Mouse (Mus musculus) lung, adult 18-20 months (tissue): ENCODE results near the gene Snta1.

Experiments used
- DNase-seq, 2 experiments: peaks; one replicate each; pipeline ENCODE4 v3.0.0; 2022; ENCODE audit warnings: mixed read lengths in 2 of 2

Gene Snta1

DNA sequence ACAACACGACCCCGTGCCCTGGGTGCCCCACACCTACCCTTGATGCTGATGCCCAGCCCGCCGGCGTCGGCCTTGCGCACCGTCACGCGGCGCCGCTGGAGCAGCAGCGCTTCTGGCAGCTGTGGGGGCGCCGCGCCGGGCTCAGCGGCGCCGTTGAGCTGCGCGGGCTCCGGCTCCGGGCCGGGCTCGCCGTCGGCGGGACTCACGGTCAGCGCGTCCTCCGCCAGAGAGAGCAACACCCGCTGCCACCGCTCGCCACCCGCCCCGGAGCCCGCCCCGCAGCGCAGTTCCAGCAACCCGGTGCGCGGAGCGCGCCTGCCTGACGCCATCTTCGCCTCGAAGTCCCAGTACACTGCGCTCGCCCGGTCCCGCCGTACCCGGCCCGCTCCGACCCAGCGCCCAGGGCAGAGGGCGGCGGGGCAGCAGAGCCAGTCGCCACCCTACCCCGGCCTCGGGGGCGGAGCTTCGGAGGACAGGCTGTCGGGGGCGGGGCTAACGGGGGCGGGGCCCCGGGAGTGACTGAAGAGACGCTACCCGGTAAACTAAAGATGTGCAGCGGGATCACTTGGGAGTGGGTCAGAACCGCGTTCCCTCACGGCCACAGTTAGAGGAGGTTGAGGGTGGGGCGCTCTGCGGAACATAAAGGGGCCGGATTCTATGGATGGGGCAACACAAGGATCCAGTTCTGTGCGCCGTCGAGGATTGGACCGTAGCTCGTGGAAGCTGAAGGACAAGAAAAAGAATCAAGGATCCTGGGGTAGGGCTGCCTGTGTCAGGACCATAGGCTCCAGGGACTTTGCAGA, at the start of gene Snta1:
Gene Snta1 (minus strand): TSS at position 457 of the 803 bp plus-strand sequence.
- DNase-seq, result peak; percentile 86 to 89

DNA sequence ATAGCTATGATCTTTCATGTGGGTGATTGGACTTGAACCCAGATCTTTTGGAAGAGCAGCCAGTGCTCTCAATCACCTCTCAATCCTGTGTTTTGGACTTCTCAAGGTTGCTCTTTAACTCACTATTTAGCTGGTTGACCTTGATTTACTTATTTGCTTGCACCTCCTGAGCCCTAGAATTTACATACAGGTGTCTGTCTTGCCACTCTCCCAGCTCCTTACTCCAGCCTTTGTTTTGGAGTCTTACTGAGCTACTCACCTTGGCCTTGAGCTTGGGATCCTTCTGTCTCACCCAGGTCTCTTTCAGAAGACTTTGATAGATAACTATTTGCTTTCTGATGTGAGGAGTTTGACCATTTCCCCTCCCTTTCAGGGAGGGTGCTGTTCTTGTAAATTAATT, 48.7 kb upstream of the Snta1 start:
- DNase-seq, result no peak

DNA sequence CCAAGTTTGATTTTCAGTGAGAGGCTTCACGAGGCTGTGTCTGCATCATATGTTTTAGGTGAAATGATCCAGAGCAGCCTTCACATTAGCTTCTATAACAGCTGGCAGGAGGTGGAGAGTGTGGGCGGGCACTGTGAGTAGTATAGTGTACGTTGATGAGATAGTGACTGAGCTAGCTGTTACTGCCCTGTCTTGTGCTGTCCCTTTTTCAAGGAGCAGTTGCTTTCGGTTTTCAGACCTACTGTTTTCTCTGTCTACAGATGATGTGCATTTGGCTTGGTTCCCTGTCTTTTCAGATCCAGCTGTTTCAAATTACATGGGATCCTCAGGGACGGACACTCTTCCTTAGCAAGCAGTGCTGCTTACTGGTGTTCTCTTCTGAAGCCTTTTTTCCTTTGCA, 47.9 kb upstream of the Snta1 start:
- DNase-seq, result no peak

GRCm38 (mm10) chr2:154454605-154455004, 46.7 kb upstream of the Snta1 start:
- DNase-seq, result no peak

DNA sequence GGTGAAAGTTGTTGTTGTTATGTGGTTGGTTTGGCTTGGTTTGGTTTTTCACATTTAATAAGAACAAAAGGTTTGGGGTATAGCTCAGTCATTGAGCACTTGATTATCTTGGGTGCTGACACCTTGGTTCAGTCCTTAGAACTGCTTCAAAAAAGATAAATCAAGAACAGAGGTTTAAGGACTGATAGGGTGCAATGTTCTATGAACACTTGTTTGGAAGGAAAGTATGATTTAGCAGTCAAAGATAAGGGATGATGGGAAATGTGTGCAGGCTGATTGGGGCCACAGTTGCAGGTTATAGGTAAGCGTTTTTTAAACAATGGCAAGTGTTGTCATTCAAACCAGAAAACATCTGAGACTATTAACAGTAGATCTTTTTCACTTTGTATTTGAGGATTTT, 46.2 kb upstream of the Snta1 start:
- no peak for DNase-seq

GRCm38 (mm10) chr2:154452951-154453350, 45.1 kb upstream of the Snta1 start:
- DNase-seq, result no peak

DNA sequence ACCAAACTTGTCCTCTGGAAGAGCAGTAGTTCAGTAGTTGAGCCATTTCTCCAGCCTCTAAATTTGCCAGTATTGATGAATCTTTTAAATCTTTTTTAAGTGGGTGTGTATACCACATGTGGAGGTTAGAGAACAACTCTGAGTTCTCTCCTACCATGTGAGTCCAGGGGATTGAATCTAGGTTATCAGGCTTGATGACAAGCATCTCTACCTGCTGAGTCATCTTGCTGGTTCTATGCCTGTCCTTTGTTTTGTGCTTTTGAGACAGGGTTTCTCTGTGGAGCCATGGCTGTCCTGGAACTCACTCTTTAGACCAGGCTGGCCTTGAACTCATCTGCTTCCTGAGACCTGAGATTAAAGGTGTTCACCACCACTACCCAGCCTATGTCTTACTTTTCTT, 40.7 kb upstream of the Snta1 start:
- DNase-seq, result no peak

DNA sequence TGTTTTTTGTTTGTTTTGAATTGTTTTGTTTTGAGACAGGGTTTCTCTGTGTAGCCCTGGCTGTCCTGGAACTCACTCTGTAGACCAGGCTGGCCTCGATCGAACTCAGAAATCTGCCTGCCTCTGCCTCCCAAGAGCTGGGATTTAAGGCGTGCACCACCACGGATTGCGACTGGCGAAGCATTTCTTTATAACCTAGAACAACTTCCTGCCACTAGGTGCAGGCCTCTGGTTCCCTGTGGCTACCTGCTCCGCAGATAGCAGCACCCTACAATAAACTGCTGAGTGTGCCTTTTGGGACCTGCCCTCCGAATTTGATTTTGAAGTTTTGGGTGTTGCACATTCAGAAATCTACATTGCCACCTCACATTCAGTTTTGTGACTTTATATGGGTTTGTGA, 39.9 kb upstream of the Snta1 start:
- no peak for DNase-seq

- DNase-seq, result no peak
Measured at GRCm38 (mm10) chr2:154440453-154440852, 32.6 kb upstream of the Snta1 start.

GRCm38 (mm10) chr2:154437191-154437527, 29.3 kb upstream of the Snta1 start:
- DNase-seq, result no peak

DNA sequence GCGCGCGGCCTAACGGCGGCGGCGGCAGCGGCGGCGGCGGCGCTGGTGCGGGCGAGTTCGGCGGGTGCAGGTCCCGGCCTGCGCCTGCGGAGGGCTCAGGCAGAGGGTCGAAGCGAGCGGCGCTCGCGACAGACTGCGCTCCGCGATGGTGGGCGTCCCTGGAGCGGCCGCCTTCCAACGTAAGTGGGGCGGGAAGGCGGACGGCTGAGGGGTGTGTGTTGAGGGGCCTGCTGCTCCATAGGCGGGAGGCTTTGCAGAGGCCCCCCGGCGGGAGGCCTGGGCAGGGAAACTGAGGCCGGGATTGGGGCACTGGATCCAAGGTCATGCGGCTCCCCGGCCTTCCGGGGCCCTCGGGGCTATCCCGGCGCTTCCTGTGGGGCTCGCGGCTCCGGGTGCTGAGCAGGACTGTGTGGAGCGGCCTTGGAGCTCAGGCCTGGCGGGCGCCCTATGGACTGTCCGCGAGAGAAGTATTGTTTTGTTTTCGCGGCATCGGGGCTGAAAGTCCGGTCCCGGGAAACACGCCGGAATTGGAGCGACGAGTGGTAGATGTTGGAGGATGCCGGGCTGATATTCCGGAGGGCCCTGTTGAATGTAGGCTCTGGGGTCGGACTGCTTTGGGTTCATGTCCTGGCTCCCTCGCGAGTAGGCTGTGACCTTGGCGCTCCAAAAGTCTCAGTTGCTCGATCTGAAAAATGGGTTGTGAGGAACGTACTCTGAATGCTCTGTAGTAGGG, 28.7 kb upstream of the Snta1 start, which contains the start of gene Cbfa2t2:
Gene Cbfa2t2 (plus strand): TSS at position 24 of the 733 bp plus-strand sequence.
- peak; percentile 36 to 50 for DNase-seq

- DNase-seq, result peak; percentile 98 to 99
Measured at GRCm38 (mm10) chr2:154436076-154436457, 28.2 kb upstream of the Snta1 start.

- no peak for DNase-seq
Measured at GRCm38 (mm10) chr2:154434690-154435089, 26.8 kb upstream of the Snta1 start.

- peak in 1 of 2 experiments; percentile 13 for DNase-seq
Measured at GRCm38 (mm10) chr2:154433391-154433790, 25.5 kb upstream of the Snta1 start.

DNA sequence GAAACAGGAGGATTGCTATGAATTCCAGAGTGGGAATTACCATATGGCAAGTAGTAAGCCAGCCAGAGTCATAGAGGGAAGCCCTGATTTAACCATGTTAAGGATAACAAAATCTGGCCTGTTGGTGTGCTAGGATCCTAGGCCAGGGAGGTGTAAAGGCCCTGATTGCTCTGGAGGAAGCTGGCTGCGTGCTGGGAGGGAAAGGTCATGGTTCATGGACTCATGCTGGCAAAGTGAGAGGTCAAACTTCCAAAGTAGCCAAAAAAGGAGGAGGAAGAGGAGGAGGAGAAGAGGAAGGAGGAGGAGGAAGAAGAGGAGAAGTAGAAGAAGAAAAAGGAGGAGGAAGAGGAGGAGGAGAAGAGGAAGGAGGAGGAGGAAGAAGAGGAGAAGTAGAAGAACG, 24.8 kb upstream of the Snta1 start:
- no peak for DNase-seq

- no peak for DNase-seq
Measured at GRCm38 (mm10) chr2:154430566-154430965, 22.7 kb upstream of the Snta1 start.

GRCm38 (mm10) chr2:154427853-154428360, 20.0 kb upstream of the Snta1 start:
- DNase-seq, result peak; percentile 82 to 89

DNA sequence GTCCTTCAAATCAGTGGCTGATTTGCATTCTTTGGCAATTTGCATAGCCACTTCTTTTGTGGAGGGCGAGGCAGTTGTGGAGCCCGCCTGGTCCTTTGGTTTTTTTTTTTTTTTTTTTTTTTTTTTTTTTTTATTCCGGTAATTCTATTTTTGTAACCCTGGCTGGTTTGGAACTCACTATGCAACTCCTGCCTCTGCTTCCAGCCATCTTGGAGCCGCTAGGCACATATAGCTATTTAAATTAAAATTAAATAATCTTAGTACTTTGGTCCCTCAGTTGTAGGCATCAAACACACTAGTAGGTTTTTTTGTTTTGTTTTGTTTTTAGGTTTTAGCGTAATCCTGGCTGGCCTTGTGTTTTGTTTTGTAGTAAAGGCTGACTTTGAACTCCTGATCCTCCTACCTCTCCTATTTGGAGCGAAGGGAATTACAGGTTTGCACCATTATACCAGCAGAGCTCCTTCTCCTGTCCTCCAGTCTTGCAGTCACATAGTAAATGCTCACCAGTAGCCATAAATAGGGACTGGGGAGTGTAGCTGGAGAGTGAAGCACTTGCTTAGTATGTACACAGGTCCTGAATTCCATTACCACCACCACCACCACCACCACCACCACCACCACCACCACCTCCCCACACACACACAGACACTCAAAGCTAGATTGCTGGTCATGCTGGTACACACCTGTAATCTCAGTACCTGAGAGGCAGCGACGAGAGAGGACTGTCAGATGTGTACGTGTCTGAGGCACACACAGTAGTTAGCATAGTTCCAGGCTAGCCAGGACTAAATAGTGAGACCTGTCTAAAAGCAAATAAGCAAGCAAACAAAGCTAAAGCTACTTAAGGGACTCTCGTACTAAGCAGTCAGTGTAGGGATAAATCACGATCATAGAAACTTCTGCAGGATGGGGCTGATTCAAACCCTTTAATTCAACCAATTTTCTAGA, 19.3 kb upstream of the Snta1 start:
- peak in 1 of 2 experiments; percentile 5 for DNase-seq

GRCm38 (mm10) chr2:154426188-154426904, 18.4 kb upstream of the Snta1 start:
- DNase-seq, result no peak

- DNase-seq, result no peak
Measured at GRCm38 (mm10) chr2:154425522-154425921, 17.6 kb upstream of the Snta1 start.

GRCm38 (mm10) chr2:154423548-154423947, 15.6 kb upstream of the Snta1 start:
- no peak for DNase-seq

DNA sequence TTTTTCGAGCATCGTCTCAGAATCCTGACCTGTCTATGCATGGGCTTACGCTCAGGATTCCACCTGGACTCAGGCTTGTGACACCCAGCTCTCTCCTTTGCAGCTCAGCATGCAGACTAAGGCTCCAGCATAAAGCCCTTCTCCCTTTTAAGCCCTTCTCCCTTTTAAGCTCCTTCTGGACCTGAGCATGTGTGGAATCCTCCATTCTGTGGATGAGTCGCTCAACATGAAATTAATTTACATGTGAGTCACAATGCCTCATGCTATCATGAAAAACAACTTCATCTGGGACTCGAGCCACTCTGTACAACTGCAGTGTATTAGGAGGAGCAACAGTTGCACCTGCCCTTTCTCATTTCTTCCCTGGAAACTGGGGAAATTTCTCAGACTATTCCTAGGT, 14.3 kb upstream of the Snta1 start:
- no peak for DNase-seq
